Mouse (Mus musculus) ovary, postnatal 36 days (tissue): Measurements from ENCODE around the gene Padi1.
A peak's percentile ranks its signal among the peaks of the same experiment; 100 is the strongest.

Experiments
- DNase-seq: peaks from one replicate; pipeline ENCODE4 v3.0.0; 2022; ENCODE audit warnings: low spot score, mixed read lengths

Padi1 gene

GRCm38 (mm10) chr4:140860767-140861147, 15.2 kb upstream of the Padi1 start:
- DNase-seq, result no peak

GRCm38 (mm10) chr4:140860125-140860766, 14.7 kb upstream of the Padi1 start:
- no peak for DNase-seq

GRCm38 (mm10) chr4:140859291-140859690, 13.7 kb upstream of the Padi1 start:
- no peak for DNase-seq

- no peak for DNase-seq
Observed at GRCm38 (mm10) chr4:140857813-140858212, 12.2 kb upstream of the Padi1 start.

- DNase-seq, result no peak
Observed at GRCm38 (mm10) chr4:140857041-140857440, 11.5 kb upstream of the Padi1 start.

GRCm38 (mm10) chr4:140855151-140855550, 9.6 kb upstream of the Padi1 start:
- DNase-seq, result no peak

- no peak for DNase-seq
Observed at GRCm38 (mm10) chr4:140854455-140854864, 8.9 kb upstream of the Padi1 start.

GRCm38 (mm10) chr4:140853626-140854025, 8.0 kb upstream of the Padi1 start:
- DNase-seq, result no peak

- peak; percentile 19 for DNase-seq
Observed at GRCm38 (mm10) chr4:140849310-140849709, 3.7 kb upstream of the Padi1 start.

- DNase-seq, result no peak
Observed at GRCm38 (mm10) chr4:140844991-140845390, 587 bp downstream of the Padi1 start.

GRCm38 (mm10) chr4:140843670-140844280, 1.8 kb downstream of the Padi1 start:
- no peak for DNase-seq

- no peak for DNase-seq
Observed at GRCm38 (mm10) chr4:140842909-140843308, 2.7 kb downstream of the Padi1 start.

- DNase-seq, result peak; percentile 39
Observed at GRCm38 (mm10) chr4:140837879-140838278, 7.7 kb downstream of the Padi1 start.

- DNase-seq, result peak; percentile 18
Observed at GRCm38 (mm10) chr4:140836208-140836866, 9.2 kb downstream of the Padi1 start.

- peak; percentile 54 for DNase-seq
Observed at GRCm38 (mm10) chr4:140835682-140836081, 9.9 kb downstream of the Padi1 start.

GRCm38 (mm10) chr4:140834327-140834934, 11.1 kb downstream of the Padi1 start:
- DNase-seq, result no peak

- DNase-seq, result no peak
Observed at GRCm38 (mm10) chr4:140832821-140833220, 12.8 kb downstream of the Padi1 start.

GRCm38 (mm10) chr4:140831808-140832207, 13.8 kb downstream of the Padi1 start:
- DNase-seq, result no peak

GRCm38 (mm10) chr4:140827237-140827636, 18.3 kb downstream of the Padi1 start:
- no peak for DNase-seq

- DNase-seq, result no peak
Observed at GRCm38 (mm10) chr4:140825942-140826341, 19.6 kb downstream of the Padi1 start.

GRCm38 (mm10) chr4:140821988-140822387, 23.6 kb downstream of the Padi1 start:
- DNase-seq, result peak; percentile 29

GRCm38 (mm10) chr4:140817413-140817812, 28.2 kb downstream of the Padi1 start:
- no peak for DNase-seq
